Mouse (Mus musculus): ENCODE results near the gene Epop. TPM values are rescaled to one million over a fixed set of nuclear protein-coding genes. Genes with fewer than 3 reads are reported as not detected.

The Epop gene
- not detected for polyA plus RNA-seq (2014; fragmentation: Illumina TruSeq; extraction: RNeasy Lipid Tissue Mini Kit (QIAGEN cat#74804); ENCODE audit: low replicate concordance)

GRCm38 (mm10) chr11:97629576-97629975 lies at the start of gene Epop:
Gene Epop (minus strand): TSS chr11:97629702.

GRCm38 (mm10) chr11:97662893-97663527 lies 33.5 kb upstream of the Epop start, which contains the start of gene Mllt6:
Gene Mllt6 (plus strand): TSS chr11:97663414.

Other genes with a start within 250 kb of the Epop start
- gene Arhgap23, start 214.2 kb downstream of the Epop start, polyA plus RNA-seq (2014; fragmentation: Illumina TruSeq; extraction: RNeasy Lipid Tissue Mini Kit (QIAGEN cat#74804); ENCODE audit: low replicate concordance) = 1.4 TPM
- gene 4933428G20Rik, start 129.4 kb downstream of the Epop start, polyA plus RNA-seq (2014; fragmentation: Illumina TruSeq; extraction: RNeasy Lipid Tissue Mini Kit (QIAGEN cat#74804); ENCODE audit: low replicate concordance) = not detected
- not detected for gene Srcin1, start 53.5 kb downstream of the Epop start, polyA plus RNA-seq (2014; fragmentation: Illumina TruSeq; extraction: RNeasy Lipid Tissue Mini Kit (QIAGEN cat#74804); ENCODE audit: low replicate concordance)
- 3.7 TPM for gene Mllt6, start 33.7 kb upstream of the Epop start, polyA plus RNA-seq (2014; fragmentation: Illumina TruSeq; extraction: RNeasy Lipid Tissue Mini Kit (QIAGEN cat#74804); ENCODE audit: low replicate concordance)
- gene Cisd3, start 56.1 kb upstream of the Epop start, polyA plus RNA-seq (2014; fragmentation: Illumina TruSeq; extraction: RNeasy Lipid Tissue Mini Kit (QIAGEN cat#74804); ENCODE audit: low replicate concordance) = 16.7 TPM
- 1.9 TPM for gene Pcgf2, start 70.8 kb upstream of the Epop start, polyA plus RNA-seq (2014; fragmentation: Illumina TruSeq; extraction: RNeasy Lipid Tissue Mini Kit (QIAGEN cat#74804); ENCODE audit: low replicate concordance)
- gene Psmb3, start 73.7 kb upstream of the Epop start, polyA plus RNA-seq (2014; fragmentation: Illumina TruSeq; extraction: RNeasy Lipid Tissue Mini Kit (QIAGEN cat#74804); ENCODE audit: low replicate concordance) = 6.1 TPM
- 2.8 TPM for gene Pip4k2b, start 115.0 kb upstream of the Epop start, polyA plus RNA-seq (2014; fragmentation: Illumina TruSeq; extraction: RNeasy Lipid Tissue Mini Kit (QIAGEN cat#74804); ENCODE audit: low replicate concordance)
- 11.0 TPM for gene Cwc25, start 136.9 kb upstream of the Epop start, polyA plus RNA-seq (2014; fragmentation: Illumina TruSeq; extraction: RNeasy Lipid Tissue Mini Kit (QIAGEN cat#74804); ENCODE audit: low replicate concordance)
- not detected for gene 1700001P01Rik, start 146.2 kb upstream of the Epop start, polyA plus RNA-seq (2014; fragmentation: Illumina TruSeq; extraction: RNeasy Lipid Tissue Mini Kit (QIAGEN cat#74804); ENCODE audit: low replicate concordance)
- 1,379 TPM for gene Rpl23, start 152.7 kb upstream of the Epop start, polyA plus RNA-seq (2014; fragmentation: Illumina TruSeq; extraction: RNeasy Lipid Tissue Mini Kit (QIAGEN cat#74804); ENCODE audit: low replicate concordance)
- gene Lasp1, start 169.3 kb upstream of the Epop start, polyA plus RNA-seq (2014; fragmentation: Illumina TruSeq; extraction: RNeasy Lipid Tissue Mini Kit (QIAGEN cat#74804); ENCODE audit: low replicate concordance) = 88.5 TPM
- gene B230217C12Rik, start 211.1 kb upstream of the Epop start, polyA plus RNA-seq (2014; fragmentation: Illumina TruSeq; extraction: RNeasy Lipid Tissue Mini Kit (QIAGEN cat#74804); ENCODE audit: low replicate concordance) = 1.7 TPM